ENCODE assay signal across 18 mouse cellular contexts in the genomic region with DNA sequence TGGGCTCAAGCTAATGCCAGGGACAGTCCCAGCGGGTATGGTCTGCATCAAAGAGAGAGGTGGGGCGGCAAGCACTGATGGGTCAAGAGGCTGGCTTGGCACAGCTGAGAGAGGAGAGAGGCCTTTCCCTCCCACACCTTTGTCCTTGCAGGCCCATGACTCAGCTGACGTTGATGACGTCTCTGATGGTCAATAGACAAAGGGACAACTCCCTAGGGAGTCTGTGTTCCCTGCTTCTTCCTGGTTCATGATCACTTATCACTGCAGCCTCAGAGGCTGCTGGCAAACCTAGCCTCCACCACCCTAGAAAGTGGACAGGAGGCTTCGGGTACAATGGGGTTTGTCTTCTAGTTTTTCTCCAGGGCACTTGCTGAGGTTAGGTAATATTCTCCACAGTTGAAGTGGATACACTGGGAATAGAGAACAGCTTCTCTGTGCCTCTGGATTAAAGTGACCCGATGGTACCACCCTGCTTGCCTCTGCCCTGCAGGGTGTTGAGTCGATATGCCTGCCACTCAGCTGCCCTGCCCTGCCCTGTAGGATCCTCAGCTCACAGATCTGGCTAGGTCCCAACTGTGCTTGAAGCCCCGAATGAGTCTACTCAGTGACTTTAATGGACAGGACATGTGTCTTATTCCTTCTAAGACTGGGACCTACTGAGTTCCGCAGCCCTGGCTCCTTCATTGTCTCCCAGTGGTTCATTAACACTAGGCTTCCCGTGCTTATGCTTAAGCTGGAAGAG. TPM values are rescaled to one million over a fixed set of nuclear protein-coding genes. Genes with fewer than 3 reads are reported as not detected.
DNase-seq lines count a peak whose midpoint lies in the region; ATAC-seq and TF ChIP-seq lines count a peak whose summit lies in the region.
"Had no signal": no experiment of that assay in that cellular context is flagged by ENCODE, and none has a peak within 500 bp of the region (broad histone marks: within the 10 kb centered on the region; RNA-seq: fewer than 3 reads in every experiment).

No protein-coding gene starts in this region.

- H3K27me3 ChIP-seq in heart, embryonic 11.5 days (ENCODE audit: control insufficient read depth, insufficient read depth, low read length) = no peaks in the 10 kb centered on the region
- H3K27me3 ChIP-seq in small intestine, adult 2 months (ENCODE audit: control insufficient read depth, insufficient read depth, low read length) = no peaks in the 10 kb centered on the region
- H3K27me3 ChIP-seq: forebrain, embryonic 15.5 days; midbrain, embryonic 13.5 days had no signal

- no peaks in the 10 kb centered on the region for H3K36me3 ChIP-seq in heart, embryonic 11.5 days (ENCODE audit: control insufficient read depth, insufficient read depth, low read length)
- no peaks in the 10 kb centered on the region for H3K36me3 ChIP-seq in small intestine, adult 2 months (ENCODE audit: control insufficient read depth, insufficient read depth, low read length)
- H3K36me3 ChIP-seq: forebrain, embryonic 15.5 days; midbrain, embryonic 13.5 days had no signal

- DNase-seq in heart, adult 18-20 months = peak; percentile 58 to 80
- no peak for DNase-seq in layer of hippocampus, adult 2 months (ENCODE audit: low spot score in 2 of 2)
- no peak for DNase-seq in layer of hippocampus, postnatal 14 days (ENCODE audit: low spot score in 2 of 2)
- peak; percentile 71 for DNase-seq in adrenal gland, postnatal 10 days
- DNase-seq in gastrocnemius, postnatal 14 days = no peak
- DNase-seq in left cerebral cortex, adult 18-20 months (ENCODE audit: low spot score in 2 of 2) = no peak
- DNase-seq: cerebellum, adult 2 months; lung, postnatal 14 days; retina, postnatal 1 day had no signal

- no peak overlapping the region for H3K4me3 ChIP-seq in heart, embryonic 11.5 days (ENCODE audit: low read depth, low read length)
- H3K4me3 ChIP-seq in layer of hippocampus, adult 2 months = no peak overlapping the region
- no peak overlapping the region for H3K4me3 ChIP-seq in small intestine, adult 2 months (ENCODE audit: low read depth, low read length)
- H3K4me3 ChIP-seq: forebrain, embryonic 15.5 days; midbrain, embryonic 13.5 days had no signal

- no peaks in the 10 kb centered on the region for H3K9me3 ChIP-seq in heart, embryonic 11.5 days (replicated peaks; ENCODE audit: control insufficient read depth, low read length)
- H3K9me3 ChIP-seq: forebrain, embryonic 15.5 days; midbrain, embryonic 13.5 days had no signal

- H3K4me2 ChIP-seq in heart, embryonic 11.5 days = no peak overlapping the region
- H3K4me2 ChIP-seq: forebrain, embryonic 15.5 days; midbrain, embryonic 13.5 days had no signal

- no peak for TF ChIP-seq CTCF in layer of hippocampus, adult 2 months (conservative IDR thresholded peaks at IDR 0.05)
- no peak for TF ChIP-seq CTCF in small intestine, adult 2 months (IDR thresholded peaks at IDR 0.05; ENCODE audit: extremely low read depth, insufficient read length, insufficient replicate concordance, low read depth, low read length)

- 76% methylated on average over 10 of the region's 10 CpGs for WGBS in heart, embryonic 11.5 days (ENCODE audit: insufficient replicate concordance)
- WGBS in small intestine, adult 2 months = 50% methylated on average over 10 of the region's 10 CpGs

- H3K4me1 ChIP-seq in heart, embryonic 11.5 days (ENCODE audit: control insufficient read depth, insufficient read depth, low read length) = no peaks in the 10 kb centered on the region
- peaks cover 14% of the 10 kb centered on the region; the same call in 1 of the 2 replicates for H3K4me1 ChIP-seq in small intestine, adult 2 months (ENCODE audit: control insufficient read depth, insufficient read depth, insufficient read length, low read length)
- H3K4me1 ChIP-seq: forebrain, embryonic 15.5 days had no signal

- no peak for ATAC-seq in heart, embryonic 11.5 days (replicated peaks; ENCODE audit: insufficient number of reproducible peaks, low FRiP score, low TSS enrichment)
- ATAC-seq: forebrain, embryonic 15.5 days; midbrain, embryonic 13.5 days had no signal

- intact Hi-C loops in gastrocnemius, postnatal 14 days (cut with DNase I; ENCODE audit: low total_unique reads) = no loop called here

- H3K27ac ChIP-seq in heart, embryonic 11.5 days (ENCODE audit: low read depth, low read length) = no peak overlapping the region
- peak overlapping the region; percentile 20; the same call in 1 of the 2 replicates for H3K27ac ChIP-seq in layer of hippocampus, adult 2 months
- peak overlapping the region; percentile 73 for H3K27ac ChIP-seq in small intestine, adult 2 months (ENCODE audit: insufficient read depth, low read depth, low read length)
- H3K27ac ChIP-seq: forebrain, embryonic 15.5 days; midbrain, embryonic 13.5 days had no signal

- no peak for TF ChIP-seq POLR2A in small intestine, adult 2 months (IDR thresholded peaks at IDR 0.05; ENCODE audit: low read depth, low read length)

- H3K9ac ChIP-seq in heart, embryonic 11.5 days (ENCODE audit: low read depth, low read length) = no peak overlapping the region
- H3K9ac ChIP-seq: forebrain, embryonic 15.5 days; midbrain, embryonic 13.5 days had no signal

RNA-seq across cellular contexts. Expression of a gene that starts 7.1 kb away (rescaled TPM):
- under 1 TPM in 1 of 2 experiments, not detected in 1; 0.25 TPM for total RNA-seq in heart, adult 18-20 months (2021)
- not detected in 2 replicates for polyA plus RNA-seq in heart, embryonic 11.5 days (2014; fragmentation: Nextera tagmentation; extraction: Ambion mirVana)
- total RNA-seq in layer of hippocampus, adult 2 months (2021) = under 1 TPM; 0.49 to 0.56 TPM
- under 1 TPM; 0.41 to 0.83 TPM for total RNA-seq in layer of hippocampus, postnatal 14 days (2021)
- under 1 TPM; 0.27 to 0.48 TPM for total RNA-seq in adrenal gland, postnatal 10 days (2021)
- polyA plus RNA-seq in small intestine, adult 2 months (2012; rRNA removed) = 9.9 and 22.2 TPM in 2 replicates
- total RNA-seq in gastrocnemius, postnatal 14 days (2021) = under 1 TPM; 0.78 to 0.98 TPM
- total RNA-seq in left cerebral cortex, adult 18-20 months (2021) = under 1 TPM; 0.56 to 0.61 TPM
- total RNA-seq: liver, adult 2 months; MEL had no signal
- polyA plus RNA-seq: embryonic facial prominence, embryonic 11.5 days; heart, embryonic 14.5 days; liver, adult 2 months; neural tube, embryonic 11.5 days had no signal

RNA-seq across cellular contexts. Expression of a gene that starts 15.6 kb away (rescaled TPM):
- 10 to 100 TPM in 1 of 2 experiments, 1 to 10 TPM in 1; 9.4 to 11.9 TPM for total RNA-seq in heart, adult 18-20 months (2021)
- 22.7 and 25.9 TPM in 2 replicates for polyA plus RNA-seq in heart, embryonic 11.5 days (2014; fragmentation: Nextera tagmentation; extraction: Ambion mirVana)
- total RNA-seq in layer of hippocampus, adult 2 months (2021) = 1 to 10 TPM; 2.5 to 2.8 TPM
- 1 to 10 TPM; 3.0 to 3.6 TPM for total RNA-seq in layer of hippocampus, postnatal 14 days (2021)
- total RNA-seq in adrenal gland, postnatal 10 days (2021) = 10 to 100 TPM; 28.1 to 33.5 TPM
- polyA plus RNA-seq in small intestine, adult 2 months (2012; rRNA removed) = 17.5 and 53.4 TPM in 2 replicates
- total RNA-seq in gastrocnemius, postnatal 14 days (2021) = 10 to 100 TPM; 11.5 to 15.4 TPM
- 1 to 10 TPM; 1.8 to 4.2 TPM for total RNA-seq in left cerebral cortex, adult 18-20 months (2021)

Comparison
In these comparisons a context has a peak if more than half of its experiments do, and no peak if none do; other contexts are left out.
1. DNase-seq: peak in heart, adult 18-20 months (2 of 2) and adrenal gland, postnatal 10 days (single experiment); none in layer of hippocampus, adult 2 months (0 of 2), layer of hippocampus, postnatal 14 days (0 of 2), gastrocnemius, postnatal 14 days (single experiment) and left cerebral cortex, adult 18-20 months (0 of 2).